Mouse (Mus musculus) stomach, postnatal 0 days (tissue): ENCODE data around the gene Rhbdd1.

ENCODE experiments used
- CTCF ChIP-seq: IDR thresholded peaks from 2 replicates; pipeline ENCODE4 v1.5.1; 2016; ENCODE audit warnings: antibody characterized with exemption, low read depth, mild to moderate bottlenecking, moderate library complexity
- EP300 ChIP-seq: optimal IDR thresholded peaks from 2 replicates; pipeline ENCODE3; 2016; ENCODE audit warnings: antibody characterized with exemption

- TF ChIP-seq CTCF (no peak), EP300 (no peak)
Observed at GRCm38 (mm10) chr1:82410548-82410947, 94.3 kb downstream of the Rhbdd1 start.
